Mouse (Mus musculus) intestine, postnatal 0 days (tissue): ENCODE data around the gene Spata5. TPM values are rescaled to one million over a fixed set of nuclear protein-coding genes. Genes with fewer than 3 reads are reported as not detected.
A peak's percentile ranks its signal among the peaks of the same experiment; 100 is the strongest.

Experiments
- ATAC-seq: fragments of 200-750 bp; cut with Nextera tagmentation; 2 replicates; pipeline ENCODE4 v1.8.0; 2017; ENCODE audit warnings: mild to moderate bottlenecking, moderate TSS enrichment, moderate library complexity
- H3K27ac ChIP-seq: fragments of 300-500 bp; sonication (generic); 2 replicates; pipeline ENCODE4 v1.5.1; 2014; ENCODE audit warnings: mild to moderate bottlenecking, low read depth, low read length, moderate library complexity
- H3K27me3 ChIP-seq: fragments of 300-500 bp; sonication (generic); replicated peaks from 2 replicates; pipeline ENCODE4 v1.6.1; 2014; ENCODE audit warnings: low read length, mixed read lengths; ENCODE audit not compliant: control insufficient read depth, insufficient read depth
- H3K36me3 ChIP-seq: fragments of 300-500 bp; sonication (generic); 2 replicates; pipeline ENCODE4 v1.6.1; 2014; ENCODE audit warnings: mild to moderate bottlenecking, moderate library complexity; ENCODE audit not compliant: control insufficient read depth, insufficient read depth
- H3K4me1 ChIP-seq: fragments of 300-500 bp; sonication (generic); replicated peaks from 2 replicates; pipeline ENCODE4 v1.6.1; 2014; ENCODE audit warnings: antibody characterized with exemption, low read length, mixed read lengths; ENCODE audit not compliant: control insufficient read depth, insufficient read depth
- H3K4me2 ChIP-seq: fragments of 300-500 bp; sonication (generic); replicated peaks from 2 replicates; pipeline ENCODE4 v1.6.1; 2014; ENCODE audit warnings: low read depth, mild to moderate bottlenecking, moderate library complexity
- H3K4me3 ChIP-seq: fragments of 300-500 bp; sonication (generic); 2 replicates; pipeline ENCODE4 v1.5.1; 2014; ENCODE audit warnings: low read depth, low read length
- H3K9ac ChIP-seq: fragments of 300-500 bp; sonication (generic); 2 replicates; pipeline ENCODE4 v1.6.1; 2014; ENCODE audit warnings: mild to moderate bottlenecking, low read depth, low read length
- H3K9me3 ChIP-seq: fragments of 300-500 bp; sonication (generic); 2 replicates; pipeline ENCODE4 v1.6.1; 2016; ENCODE audit warnings: mixed run types; ENCODE audit not compliant: control insufficient read depth
- CTCF ChIP-seq: sonication (generic); IDR thresholded peaks from 2 replicates; pipeline ENCODE4 v1.5.1; 2016; ENCODE audit warnings: low read depth, mild to moderate bottlenecking, control low read depth, antibody characterized with exemption, moderate library complexity
- WGBS: fragments of 180-500 bp; shearing (Covaris S2); extraction: QIAGEN DNeasy Blood & Tissue Kit; methylation state at CpG from one replicate; pipeline ENCODE4 v1.1.7; 2014; 5-methylcytosine and 5-hydroxymethylcytosine counted together
- polyA plus RNA-seq: library from polyadenylated mRNA; unstranded; fragments of >200 nt; fragmentation: Nextera tagmentation; extraction: Ambion mirVana; gene quantifications from 2 replicates; pipeline ENCODE4 v1.2.1, GENCODE M21; 2015

The Spata5 gene
- polyA plus RNA-seq, 1 experiment from 2014 or later, result 15.9 TPM

DNA sequence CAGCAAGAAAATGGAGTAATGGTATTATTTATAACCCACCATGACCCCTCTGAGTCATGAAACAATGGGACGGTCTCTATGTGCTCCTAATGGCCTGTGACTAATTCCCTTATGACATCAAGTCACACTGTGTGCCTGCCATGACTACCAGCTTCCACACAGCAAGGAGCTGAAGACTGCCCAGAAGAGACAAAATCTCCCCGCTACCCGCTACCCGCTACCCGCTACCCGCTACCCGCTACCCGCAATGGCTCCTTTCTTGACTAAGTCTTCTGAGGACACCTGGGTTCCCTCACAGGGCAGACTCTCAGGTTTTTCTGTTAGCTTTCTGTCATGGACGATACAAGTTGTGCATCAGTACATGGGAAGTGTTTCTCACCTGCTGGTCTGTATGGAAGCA, 182.7 kb downstream of the Spata5 start:
- no peak overlapping the region for H3K4me3 ChIP-seq
- no peaks in the 10 kb centered on the region for H3K27me3 ChIP-seq
- no peaks in the 10 kb centered on the region for H3K4me1 ChIP-seq
- no peak for TF ChIP-seq CTCF
- WGBS, result 94% methylated on average over 9 of the region's 9 CpGs
- no peaks in the 10 kb centered on the region for H3K9me3 ChIP-seq
- H3K36me3 ChIP-seq, result no peaks in the 10 kb centered on the region
- no peak overlapping the region for H3K4me2 ChIP-seq
- H3K27ac ChIP-seq, result no peak overlapping the region
- no peak for ATAC-seq
- H3K9ac ChIP-seq, result no peak overlapping the region

- Histone ChIP-seq H3K9ac (no peak overlapping the region), H3K4me3 (no peak overlapping the region), H3K4me2 (no peak overlapping the region), H3K9me3 (no peaks in the 10 kb centered on the region), H3K36me3 (no peaks in the 10 kb centered on the region), H3K4me1 (no peaks in the 10 kb centered on the region), H3K27me3 (no peaks in the 10 kb centered on the region), H3K27ac (no peak overlapping the region)
- TF ChIP-seq CTCF, result no peak
- 79% methylated on average over 7 of the region's 7 CpGs for WGBS
- ATAC-seq, result no peak
Measured at GRCm38 (mm10) chr3:37602890-37603289, 183.2 kb downstream of the Spata5 start.

- H3K4me1 ChIP-seq, result no peaks in the 10 kb centered on the region
- no peaks in the 10 kb centered on the region for H3K27me3 ChIP-seq
- no peak overlapping the region for H3K4me2 ChIP-seq
- no peak overlapping the region for H3K27ac ChIP-seq
- H3K36me3 ChIP-seq, result no peaks in the 10 kb centered on the region
- H3K4me3 ChIP-seq, result no peak overlapping the region
- 74% methylated on average over 3 of the region's 3 CpGs for WGBS
- H3K9me3 ChIP-seq, result no peaks in the 10 kb centered on the region
- no peak for TF ChIP-seq CTCF
- no peak overlapping the region for H3K9ac ChIP-seq
- no peak for ATAC-seq
Measured at GRCm38 (mm10) chr3:37603541-37603940, 183.8 kb downstream of the Spata5 start.

DNA sequence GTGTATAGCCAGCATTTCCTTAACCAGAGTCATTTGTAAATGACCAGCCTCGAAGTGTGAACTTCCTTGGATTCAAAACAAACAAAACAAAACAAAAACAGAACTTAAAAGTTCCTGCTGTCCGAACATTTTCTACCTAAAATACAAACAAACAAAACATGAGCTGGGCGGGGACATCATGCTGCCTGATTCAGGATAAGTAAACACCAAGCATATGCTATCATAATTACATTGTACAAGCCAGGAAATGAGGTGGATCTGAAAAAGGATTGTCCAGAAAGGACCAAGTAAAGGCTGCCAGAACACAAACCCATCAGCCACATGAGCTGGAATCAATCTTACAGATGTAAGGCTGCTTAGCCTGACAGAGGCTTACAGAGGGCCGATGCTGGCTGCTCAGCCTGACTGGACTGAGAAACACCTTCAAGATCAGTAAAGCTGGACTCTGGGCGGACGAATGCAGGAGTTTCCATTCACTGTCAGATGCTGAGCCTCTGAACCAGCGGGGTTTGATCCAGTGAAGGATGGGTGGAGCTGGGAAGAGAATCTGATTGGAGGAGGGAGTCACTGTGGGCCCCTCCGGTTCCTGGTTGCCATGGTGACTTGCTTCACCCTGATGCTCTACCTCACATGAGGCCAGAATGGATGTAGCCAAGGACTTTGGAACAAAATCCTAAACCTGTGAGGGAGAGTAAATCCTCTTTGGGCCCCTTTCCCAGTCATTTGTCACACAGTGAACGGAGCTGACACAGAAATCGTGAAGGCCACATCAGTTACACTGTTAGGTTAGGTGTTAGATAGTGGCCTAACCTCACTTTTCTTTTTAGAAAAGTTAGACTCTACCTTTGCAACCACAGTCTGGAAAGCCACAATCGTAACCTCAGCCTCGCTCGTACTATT, 185.5 kb downstream of the Spata5 start:
- WGBS, result 63% methylated on average over 13 of the region's 13 CpGs
- Histone ChIP-seq H3K27me3 (no peaks in the 10 kb centered on the region), H3K4me1 (no peaks in the 10 kb centered on the region), H3K9me3 (no peaks in the 10 kb centered on the region), H3K4me2 (no peak overlapping the region), H3K9ac (no peak overlapping the region), H3K4me3 (no peak overlapping the region), H3K27ac (no peak overlapping the region), H3K36me3 (no peaks in the 10 kb centered on the region)
- no peak for ATAC-seq
- TF ChIP-seq CTCF, result no peak

DNA sequence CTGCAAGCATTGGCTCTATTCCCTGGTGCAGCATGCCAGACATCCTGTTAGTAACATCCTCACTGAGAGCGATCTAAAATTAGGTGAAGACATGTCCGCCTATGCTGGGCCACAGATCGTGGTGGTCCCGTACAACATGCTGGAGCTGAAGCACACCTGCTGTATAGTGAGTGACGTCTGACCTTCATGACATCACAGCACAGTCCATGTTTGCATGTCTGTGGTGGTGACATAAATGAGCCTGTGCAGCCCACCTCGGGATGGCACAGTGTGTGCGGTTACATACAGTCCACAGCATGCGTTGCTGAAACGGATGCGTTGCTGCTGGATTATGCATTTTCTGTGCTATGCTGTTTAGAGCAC, 186.2 kb downstream of the Spata5 start:
- no peak for TF ChIP-seq CTCF
- Histone ChIP-seq H3K9me3 (no peaks in the 10 kb centered on the region), H3K4me3 (no peak overlapping the region), H3K36me3 (no peaks in the 10 kb centered on the region), H3K27ac (no peak overlapping the region), H3K4me2 (no peak overlapping the region), H3K4me1 (no peaks in the 10 kb centered on the region), H3K27me3 (no peaks in the 10 kb centered on the region), H3K9ac (no peak overlapping the region)
- no peak for ATAC-seq
- WGBS, result 77% methylated on average over 10 of the region's 10 CpGs

GRCm38 (mm10) chr3:37608926-37609325, 189.2 kb downstream of the Spata5 start:
- H3K9me3 ChIP-seq, result no peaks in the 10 kb centered on the region
- no peak overlapping the region for H3K4me3 ChIP-seq
- H3K27ac ChIP-seq, result no peak overlapping the region
- no peak overlapping the region for H3K9ac ChIP-seq
- no peak overlapping the region for H3K4me2 ChIP-seq
- no peaks in the 10 kb centered on the region for H3K36me3 ChIP-seq
- ATAC-seq, result no peak
- no peaks in the 10 kb centered on the region for H3K27me3 ChIP-seq
- WGBS, result 88% methylated on average over 4 of the region's 4 CpGs
- TF ChIP-seq CTCF, result peak; percentile 52
- no peaks in the 10 kb centered on the region for H3K4me1 ChIP-seq
